Mouse (Mus musculus) midbrain, postnatal 0 days (tissue): ENCODE results near the gene Rab15. TPM values are rescaled to one million over a fixed set of nuclear protein-coding genes. Genes with fewer than 3 reads are reported as not detected.

Experiments
- ATAC-seq: fragments of 200-750 bp; cut with Nextera tagmentation; 2 replicates; pipeline ENCODE4 v1.8.0; 2017; ENCODE audit warnings: moderate number of reproducible peaks, mild to moderate bottlenecking, moderate TSS enrichment, moderate library complexity; ENCODE audit not compliant: low FRiP score
- DNase-seq: peaks from one replicate; pipeline ENCODE4 v3.0.0-alpha.2; 2015; ENCODE audit warnings: low spot score
- H3K27ac ChIP-seq: fragments of 300-500 bp; sonication (generic); 2 replicates; pipeline ENCODE4 v1.5.1; 2014; ENCODE audit warnings: low read depth, mild to moderate bottlenecking, low read length, mixed read lengths
- H3K27me3 ChIP-seq: fragments of 300-500 bp; sonication (generic); 2 replicates; pipeline ENCODE4 v1.6.1; 2014; ENCODE audit warnings: low read length, control low read depth, mixed read lengths; ENCODE audit not compliant: insufficient read depth
- H3K36me3 ChIP-seq: fragments of 300-500 bp; sonication (generic); 2 replicates; pipeline ENCODE4 v1.6.1; 2014; ENCODE audit warnings: low read length, control low read depth, mixed read lengths; ENCODE audit not compliant: insufficient read depth
- H3K4me1 ChIP-seq: fragments of 300-500 bp; sonication (generic); 2 replicates; pipeline ENCODE4 v1.6.1; 2014; ENCODE audit warnings: mild to moderate bottlenecking, control low read depth, antibody characterized with exemption, low read length, mixed read lengths; ENCODE audit not compliant: insufficient read depth
- H3K4me2 ChIP-seq: fragments of 300-500 bp; sonication (generic); 2 replicates; pipeline ENCODE4 v1.6.1; 2014; ENCODE audit warnings: low read depth, mild to moderate bottlenecking, low read length, mixed read lengths; ENCODE audit not compliant: poor library complexity, severe bottlenecking
- H3K4me3 ChIP-seq: fragments of 300-500 bp; sonication (generic); 2 replicates; pipeline ENCODE4 v1.5.1; 2014; ENCODE audit warnings: low read depth, mild to moderate bottlenecking, low read length, moderate library complexity
- H3K9ac ChIP-seq: fragments of 300-500 bp; sonication (generic); replicated peaks from 2 replicates; pipeline ENCODE4 v1.6.1; 2014; ENCODE audit warnings: mild to moderate bottlenecking, low read length, moderate library complexity, mixed read lengths; ENCODE audit not compliant: poor library complexity, severe bottlenecking
- H3K9me3 ChIP-seq: fragments of 300-500 bp; sonication (generic); 2 replicates; pipeline ENCODE4 v1.6.1; 2016; ENCODE audit warnings: low read length, control low read depth
- CTCF ChIP-seq: IDR thresholded peaks from 2 replicates; pipeline ENCODE4 v1.5.1; 2016; ENCODE audit warnings: antibody characterized with exemption, mild to moderate bottlenecking
- WGBS: fragments of 180-500 bp; shearing (Covaris S2); extraction: QIAGEN DNeasy Blood & Tissue Kit; methylation state at CpG from one replicate; pipeline ENCODE4 v1.1.7; 2014; 5-methylcytosine and 5-hydroxymethylcytosine counted together
- polyA plus RNA-seq: library from polyadenylated mRNA; unstranded; fragments of >200 nt; fragmentation: Nextera tagmentation; extraction: Ambion mirVana; gene quantifications from 2 replicates; pipeline ENCODE4 v1.2.1, GENCODE M21; 2015
- total RNA-seq: library from RNA; depleted of rRNA; stranded (reverse); fragments of >200 nt; gene quantifications from 2 replicates; pipeline ENCODE4 v1.2.3, GENCODE M21; 2014; rRNA removed

Gene Rab15
- total and polyA plus RNA-seq, 2 experiments from 2014 or later: 57.2 to 122 TPM

- peak; percentile 75 for TF ChIP-seq CTCF
- H3K9ac ChIP-seq: no peak overlapping the region
- WGBS: 44% methylated on average over 14 of the region's 14 CpGs
These were observed 69.9 kb downstream of the Rab15 start for GRCm38 (mm10) chr12:76752652-76753318.

GRCm38 (mm10) chr12:76750866-76751459 is 71.7 kb downstream of the Rab15 start:
- Histone ChIP-seq H3K4me2 (no peak overlapping the region), H3K27me3 (no peaks in the 10 kb centered on the region)

More at GRCm38 (mm10) chr12:76752652-76753318, 69.9 kb downstream of the Rab15 start:
- ATAC-seq: no peak
- Histone ChIP-seq H3K27ac (no peak overlapping the region), H3K9me3 (no peaks in the 10 kb centered on the region), H3K27me3 (no peaks in the 10 kb centered on the region), H3K4me3 (no peak overlapping the region), H3K36me3 (no peaks in the 10 kb centered on the region), H3K4me2 (no peak overlapping the region), H3K4me1 (no peaks in the 10 kb centered on the region)
- DNase-seq: peak; percentile 77

More at GRCm38 (mm10) chr12:76750866-76751459, 71.7 kb downstream of the Rab15 start:
- no peak overlapping the region for H3K9ac ChIP-seq
- H3K9me3 ChIP-seq: no peaks in the 10 kb centered on the region
- H3K27ac ChIP-seq: no peak overlapping the region
- TF ChIP-seq CTCF: no peak
- H3K4me1 ChIP-seq: no peaks in the 10 kb centered on the region
- 79% methylated on average over 16 of the region's 16 CpGs for WGBS
- no peak for ATAC-seq
- no peak overlapping the region for H3K4me3 ChIP-seq
- no peaks in the 10 kb centered on the region for H3K36me3 ChIP-seq
- DNase-seq: no peak

Other genes starting within 250 kb of the Rab15 start
- gene Sptb, start 112.4 kb downstream of the Rab15 start, total RNA-seq: 31.1 and 32.8 TPM in 2 replicates
- gene Sptb, start 112.4 kb downstream of the Rab15 start, polyA plus RNA-seq: 4.3 and 4.8 TPM in 2 replicates
- gene Churc1, start 57.4 kb downstream of the Rab15 start, total RNA-seq: 60.3 and 66.9 TPM in 2 replicates
- gene Churc1, start 57.4 kb downstream of the Rab15 start, polyA plus RNA-seq: 120 and 124 TPM in 2 replicates
- 33.3 and 34.3 TPM in 2 replicates for gene Fntb, start 57.3 kb downstream of the Rab15 start, total RNA-seq
- 36.6 and 37.8 TPM in 2 replicates for gene Fntb, start 57.3 kb downstream of the Rab15 start, polyA plus RNA-seq
- gene Gpx2, start 27.4 kb downstream of the Rab15 start, total RNA-seq: 0.33 TPM in 1 of 2 replicates, not detected in the other
- gene Gpx2, start 27.4 kb downstream of the Rab15 start, polyA plus RNA-seq: 0.21 TPM in 1 of 2 replicates, not detected in the other
- 61.7 and 66.9 TPM in 2 replicates for gene Max, start 139.3 kb upstream of the Rab15 start, total RNA-seq
- 17.3 and 17.4 TPM in 2 replicates for gene Max, start 139.3 kb upstream of the Rab15 start, polyA plus RNA-seq